Mouse (Mus musculus) stomach, embryonic 14.5 days (tissue): ENCODE results near the gene Casc3. TPM values are rescaled to one million over a fixed set of nuclear protein-coding genes. Genes with fewer than 3 reads are reported as not detected.

Source experiments
- ATAC-seq: fragments of 200-750 bp; cut with Nextera tagmentation; 2 replicates; pipeline ENCODE4 v1.8.0; 2017; ENCODE audit warnings: low read depth, moderate TSS enrichment; ENCODE audit not compliant: insufficient number of reproducible peaks, insufficient read depth, low FRiP score
- H3K27ac ChIP-seq: fragments of 300-500 bp; sonication (generic); 2 replicates; pipeline ENCODE4 v1.5.1; 2014; ENCODE audit warnings: mild to moderate bottlenecking, low read length, moderate library complexity, mixed read lengths
- H3K27me3 ChIP-seq: fragments of 300-500 bp; sonication (generic); 2 replicates; pipeline ENCODE4 v1.6.1; 2014; ENCODE audit warnings: low read length, control low read depth, mixed read lengths; ENCODE audit not compliant: control insufficient read depth, insufficient read depth
- H3K36me3 ChIP-seq: fragments of 300-500 bp; sonication (generic); 2 replicates; pipeline ENCODE4 v1.6.1; 2014; ENCODE audit warnings: mild to moderate bottlenecking, control low read depth, low read length, moderate library complexity, mixed read lengths; ENCODE audit not compliant: control insufficient read depth, insufficient read depth
- H3K4me1 ChIP-seq: fragments of 300-500 bp; sonication (generic); 2 replicates; pipeline ENCODE4 v1.6.1; 2014; ENCODE audit warnings: low read length, control low read depth, mixed read lengths; ENCODE audit not compliant: control insufficient read depth, insufficient read depth
- H3K4me2 ChIP-seq: fragments of 300-500 bp; sonication (generic); replicated peaks from 2 replicates; pipeline ENCODE4 v1.6.1; 2014; ENCODE audit warnings: low read depth, low read length, control low read depth
- H3K4me3 ChIP-seq: fragments of 300-500 bp; sonication (generic); 2 replicates; pipeline ENCODE4 v1.5.1; 2014; ENCODE audit warnings: low read depth, low read length, control low read depth
- H3K9ac ChIP-seq: fragments of 300-500 bp; sonication (generic); replicated peaks from 2 replicates; pipeline ENCODE4 v1.6.1; 2014; ENCODE audit warnings: low read depth, mild to moderate bottlenecking, control low read depth, low read length, moderate library complexity, mixed read lengths
- H3K9me3 ChIP-seq: fragments of 300-500 bp; sonication (generic); 2 replicates; pipeline ENCODE4 v1.6.1; 2016; ENCODE audit warnings: low read depth, low read length, control low read depth; ENCODE audit not compliant: control insufficient read depth
- WGBS: fragments of 180-500 bp; shearing (Covaris S2); extraction: QIAGEN DNeasy Blood & Tissue Kit; methylation state at CpG from one replicate; pipeline ENCODE4 v1.1.7; 2014; 5-methylcytosine and 5-hydroxymethylcytosine counted together
- polyA plus RNA-seq: library from polyadenylated mRNA; unstranded; fragments of >200 nt; fragmentation: Nextera tagmentation; extraction: Ambion mirVana; gene quantifications from 2 replicates; pipeline ENCODE4 v1.2.1, GENCODE M21; 2014

Gene Casc3
- polyA plus RNA-seq, 1 experiment from 2014 or later, result 33.7 TPM

- 80% methylated on average over 5 of the region's 5 CpGs for WGBS
- Histone ChIP-seq H3K36me3 (no peaks in the 10 kb centered on the region), H3K4me2 (no peak overlapping the region), H3K27ac (no peak overlapping the region), H3K9me3 (no peaks in the 10 kb centered on the region), H3K27me3 (no peaks in the 10 kb centered on the region), H3K4me1 (peaks cover 30% of the 10 kb centered on the region), H3K9ac (no peak overlapping the region), H3K4me3 (no peak overlapping the region)
- no peak for ATAC-seq
Measured at GRCm38 (mm10) chr11:98790631-98791205, 14.0 kb upstream of the Casc3 start.

DNA sequence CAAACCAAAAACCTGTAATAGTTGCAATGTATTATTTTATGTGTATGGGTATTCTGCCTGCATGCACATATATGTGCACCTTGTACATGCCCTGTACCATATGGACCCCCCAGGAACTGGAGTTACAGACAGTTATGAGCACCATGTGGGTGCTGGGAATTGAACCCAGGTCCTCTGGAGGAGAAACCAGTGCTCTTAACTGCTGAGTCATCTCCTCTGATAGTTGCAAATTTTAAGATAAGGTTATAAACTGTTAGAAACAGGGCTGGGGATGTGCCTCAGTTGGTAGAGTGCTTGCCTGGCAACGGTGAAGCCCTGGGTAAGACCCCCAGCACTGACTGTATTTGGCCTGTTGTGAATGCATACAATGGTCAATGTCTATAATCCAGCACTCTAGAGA lies 13.3 kb upstream of the Casc3 start:
- Histone ChIP-seq H3K27ac (no peak overlapping the region), H3K4me2 (no peak overlapping the region), H3K36me3 (no peaks in the 10 kb centered on the region), H3K4me3 (no peak overlapping the region), H3K9ac (no peak overlapping the region), H3K9me3 (no peaks in the 10 kb centered on the region), H3K4me1 (peaks cover 23% of the 10 kb centered on the region), H3K27me3 (no peaks in the 10 kb centered on the region)
- WGBS, result 79% methylated on average over 1 of the region's 1 CpGs
- ATAC-seq, result no peak

DNA sequence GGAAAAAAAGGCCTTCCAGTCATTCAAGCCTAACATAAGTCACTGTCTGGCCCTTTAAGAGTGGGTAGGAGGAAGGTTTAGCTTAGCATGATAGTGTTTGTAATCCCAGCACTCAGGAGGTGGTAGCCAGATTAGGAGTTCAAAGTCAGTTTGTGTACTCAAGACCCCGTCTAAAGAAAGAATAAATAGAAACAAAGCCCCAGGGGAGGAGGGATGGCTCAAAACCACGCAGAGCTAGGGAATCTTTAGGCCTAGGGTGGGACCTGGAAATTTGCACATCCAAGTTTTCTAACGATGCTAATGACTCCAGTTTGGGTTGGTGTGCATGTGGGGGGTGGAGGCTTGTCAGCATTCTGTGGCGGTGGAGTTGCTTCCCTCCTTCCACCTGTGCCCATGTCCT lies 12.6 kb upstream of the Casc3 start:
- Histone ChIP-seq H3K4me1 (peaks cover 16% of the 10 kb centered on the region; the same call in 1 of the 2 replicates), H3K36me3 (no peaks in the 10 kb centered on the region), H3K27me3 (no peaks in the 10 kb centered on the region), H3K4me3 (no peak overlapping the region), H3K27ac (no peak overlapping the region), H3K9me3 (no peaks in the 10 kb centered on the region), H3K4me2 (no peak overlapping the region), H3K9ac (no peak overlapping the region)
- ATAC-seq, result no peak
- WGBS, result 16% methylated on average over 4 of the region's 4 CpGs

GRCm38 (mm10) chr11:98794469-98795014 lies 10.2 kb upstream of the Casc3 start:
- Histone ChIP-seq H3K9me3 (no peaks in the 10 kb centered on the region), H3K4me1 (peaks cover 27% of the 10 kb centered on the region; the same call in 1 of the 2 replicates), H3K27ac (peak overlapping the region; percentile 100), H3K4me2 (peak overlapping the region; percentile 96), H3K27me3 (no peaks in the 10 kb centered on the region), H3K36me3 (peaks cover 11% of the 10 kb centered on the region; the same call in 1 of the 2 replicates), H3K4me3 (peak overlapping the region; percentile 100), H3K9ac (peak overlapping the region; percentile 100)
- peak; percentile 1; the same call in 1 of the 2 replicates for ATAC-seq
- WGBS, result under 1% methylated on average over 30 of the region's 30 CpGs

DNA sequence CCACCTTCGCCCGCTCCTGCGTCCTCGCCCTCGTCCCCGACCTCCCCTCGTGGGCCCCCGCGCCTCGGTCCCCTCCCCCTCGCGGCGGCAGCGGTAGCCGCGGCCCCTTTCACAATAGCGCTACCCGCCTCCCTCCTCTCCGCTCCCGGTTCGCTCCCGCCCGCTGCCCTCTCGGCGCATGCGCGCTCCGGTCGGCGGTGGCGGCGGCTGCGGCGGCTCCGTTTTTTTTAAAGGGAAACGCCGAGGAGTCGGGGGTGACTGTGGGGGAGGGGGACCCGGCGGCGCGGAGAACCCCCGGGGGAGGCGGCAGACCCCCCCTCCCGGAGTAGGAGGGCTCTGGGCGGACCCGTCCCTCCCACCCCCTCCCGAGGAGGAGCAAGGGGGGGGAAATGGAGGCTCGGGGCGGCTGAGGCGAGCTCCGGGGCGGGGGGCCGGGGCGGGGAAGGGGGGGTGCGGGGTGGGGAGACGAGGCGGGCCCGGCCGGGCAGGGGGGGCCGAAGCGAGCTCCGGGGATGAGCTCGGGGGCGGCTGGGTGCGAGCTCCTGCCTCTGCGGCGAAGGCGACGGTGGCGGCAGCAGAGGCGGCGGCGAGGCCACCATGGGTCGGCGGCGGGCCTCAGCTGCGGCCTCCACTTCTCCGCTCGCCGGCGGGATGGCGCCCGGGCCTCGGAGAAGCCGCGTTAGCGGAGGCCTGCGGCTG lies 9.5 kb upstream of the Casc3 start, which contains the start of gene Msl1:
Gene Msl1, plus strand, starts transcription at position 502 of the 699 bp plus-strand sequence.
- peak; percentile 73 for ATAC-seq
- Histone ChIP-seq H3K27me3 (no peaks in the 10 kb centered on the region), H3K27ac (peak within 1 kb of the TSS; percentile 100), H3K4me3 (peak within 1 kb of the TSS; percentile 100), H3K9me3 (no peaks in the 10 kb centered on the region), H3K9ac (peak within 1 kb of the TSS; percentile 100), H3K4me1 (peaks cover 25% of the 10 kb centered on the region; the same call in 1 of the 2 replicates), H3K4me2 (peak within 1 kb of the TSS; percentile 96), H3K36me3 (peaks cover 17% of the 10 kb centered on the region)
- WGBS, result 2% methylated on average over 59 of the region's 89 CpGs

GRCm38 (mm10) chr11:98795714-98796514 lies 8.8 kb upstream of the Casc3 start:
- Histone ChIP-seq H3K4me1 (peaks cover 25% of the 10 kb centered on the region; the same call in 1 of the 2 replicates), H3K27me3 (no peaks in the 10 kb centered on the region), H3K27ac (peak overlapping the region; percentile 100), H3K36me3 (peaks cover 24% of the 10 kb centered on the region), H3K4me3 (peak overlapping the region; percentile 100), H3K9ac (peak overlapping the region; percentile 100), H3K4me2 (peak overlapping the region; percentile 96), H3K9me3 (no peaks in the 10 kb centered on the region)
- under 1% methylated on average over 72 of the region's 74 CpGs for WGBS
- peak; percentile 35 for ATAC-seq

GRCm38 (mm10) chr11:98796515-98797216 lies 8.0 kb upstream of the Casc3 start:
- Histone ChIP-seq H3K9me3 (no peaks in the 10 kb centered on the region), H3K36me3 (peaks cover 32% of the 10 kb centered on the region), H3K4me1 (peaks cover 25% of the 10 kb centered on the region; the same call in 1 of the 2 replicates), H3K27me3 (no peaks in the 10 kb centered on the region), H3K4me3 (peak overlapping the region; percentile 100), H3K27ac (peak overlapping the region; percentile 100), H3K4me2 (peak overlapping the region; percentile 96), H3K9ac (peak overlapping the region; percentile 100)
- under 1% methylated on average over 23 of the region's 23 CpGs for WGBS
- peak; percentile 33; the same call in 1 of the 2 replicates for ATAC-seq
